Mouse (Mus musculus) embryonic facial prominence, embryonic 14.5 days (tissue): Measurements from ENCODE around the gene Svbp. TPM values are rescaled to one million over a fixed set of nuclear protein-coding genes. Genes with fewer than 3 reads are reported as not detected.

Source experiments
- ATAC-seq: fragments of 200-750 bp; cut with Nextera tagmentation; 2 replicates; pipeline ENCODE4 v1.8.0; 2017; ENCODE audit warnings: low read depth, moderate number of reproducible peaks, moderate TSS enrichment
- DNase-seq: peaks from one replicate; pipeline ENCODE4 v3.0.0-alpha.2; 2015; ENCODE audit warnings: low spot score
- H3K27ac ChIP-seq: fragments of 300-500 bp; sonication (generic); replicated peaks from 2 replicates; pipeline ENCODE4 v1.5.1; 2014; ENCODE audit warnings: low read depth, mild to moderate bottlenecking, low read length, moderate library complexity
- H3K27me3 ChIP-seq: fragments of 300-500 bp; sonication (generic); replicated peaks from 2 replicates; pipeline ENCODE4 v1.6.1; 2014; ENCODE audit warnings: low read length; ENCODE audit not compliant: control insufficient read depth, insufficient read depth
- H3K36me3 ChIP-seq: fragments of 300-500 bp; sonication (generic); 2 replicates; pipeline ENCODE4 v1.6.1; 2014; ENCODE audit warnings: low read length, mixed read lengths; ENCODE audit not compliant: control insufficient read depth, insufficient read depth
- H3K4me1 ChIP-seq: fragments of 300-500 bp; sonication (generic); 2 replicates; pipeline ENCODE4 v1.6.1; 2014; ENCODE audit warnings: antibody characterized with exemption, low read length; ENCODE audit not compliant: control insufficient read depth, insufficient read depth
- H3K4me2 ChIP-seq: fragments of 300-500 bp; sonication (generic); 2 replicates; pipeline ENCODE4 v1.6.1; 2014; ENCODE audit warnings: low read depth, mild to moderate bottlenecking, low read length, moderate library complexity, mixed read lengths
- H3K4me3 ChIP-seq: fragments of 300-500 bp; sonication (generic); 2 replicates; pipeline ENCODE4 v1.5.1; 2014; ENCODE audit warnings: low read depth, mild to moderate bottlenecking, low read length
- H3K9ac ChIP-seq: fragments of 300-500 bp; sonication (generic); 2 replicates; pipeline ENCODE4 v1.6.1; 2014; ENCODE audit warnings: low read depth, mild to moderate bottlenecking, low read length, moderate library complexity, mixed read lengths
- H3K9me3 ChIP-seq: fragments of 300-500 bp; sonication (generic); 2 replicates; pipeline ENCODE4 v1.6.1; 2016; ENCODE audit warnings: low read length; ENCODE audit not compliant: control insufficient read depth
- WGBS: fragments of 180-500 bp; shearing (Covaris S2); extraction: QIAGEN DNeasy Blood & Tissue Kit; methylation state at CpG from one replicate; pipeline ENCODE4 v1.1.7; 2014; 5-methylcytosine and 5-hydroxymethylcytosine counted together
- polyA plus RNA-seq: library from polyadenylated mRNA; unstranded; fragments of >200 nt; fragmentation: Nextera tagmentation; extraction: Ambion mirVana; gene quantifications from 2 replicates; pipeline ENCODE4 v1.2.1, GENCODE M21; 2014

Svbp gene
- polyA plus RNA-seq, 1 experiment from 2014 or later = 243 TPM

- Histone ChIP-seq H3K27me3 (no peaks in the 10 kb centered on the region), H3K36me3 (peaks cover 30% of the 10 kb centered on the region), H3K4me3 (peak overlapping the region; percentile 82), H3K9ac (peak overlapping the region; percentile 85), H3K27ac (peak overlapping the region; percentile 89), H3K4me1 (peaks cover 6% of the 10 kb centered on the region), H3K4me2 (peak overlapping the region; percentile 78), H3K9me3 (no peaks in the 10 kb centered on the region)
- ATAC-seq = no peak
- DNase-seq = no peak
- 5% methylated on average over 18 of the region's 18 CpGs for WGBS
These were observed 645 bp downstream of the Svbp start for GRCm38 (mm10) chr4:119195582-119196320.

DNA sequence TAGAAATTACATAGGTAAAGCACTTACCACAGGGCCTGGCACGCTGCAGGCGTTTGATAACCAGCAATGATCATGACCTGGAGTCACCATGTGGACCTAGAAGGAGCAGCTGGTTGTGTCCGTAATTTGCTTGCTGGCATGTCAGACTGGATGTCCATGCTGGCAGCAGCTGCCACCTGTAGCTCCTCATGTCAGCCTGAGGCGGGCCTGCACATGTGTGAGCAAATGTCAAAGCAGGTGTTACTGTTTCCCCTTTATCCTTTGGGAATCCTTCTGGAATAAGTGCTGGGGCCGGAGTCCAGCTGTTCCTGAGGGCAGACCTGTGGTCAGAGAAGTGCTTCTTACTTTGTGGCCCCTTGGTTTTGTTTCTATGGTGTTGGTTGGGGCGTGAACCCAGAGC, 3.0 kb downstream of the Svbp start:
- no peaks in the 10 kb centered on the region for H3K27me3 ChIP-seq
- H3K4me3 ChIP-seq = no peak overlapping the region
- H3K27ac ChIP-seq = no peak overlapping the region
- peaks cover 6% of the 10 kb centered on the region for H3K4me1 ChIP-seq
- no peak overlapping the region for H3K4me2 ChIP-seq
- no peaks in the 10 kb centered on the region for H3K9me3 ChIP-seq
- no peak for ATAC-seq
- peak; percentile 67 for DNase-seq
- H3K36me3 ChIP-seq = peaks cover 42% of the 10 kb centered on the region
- 77% methylated on average over 6 of the region's 6 CpGs for WGBS
- H3K9ac ChIP-seq = no peak overlapping the region

DNA sequence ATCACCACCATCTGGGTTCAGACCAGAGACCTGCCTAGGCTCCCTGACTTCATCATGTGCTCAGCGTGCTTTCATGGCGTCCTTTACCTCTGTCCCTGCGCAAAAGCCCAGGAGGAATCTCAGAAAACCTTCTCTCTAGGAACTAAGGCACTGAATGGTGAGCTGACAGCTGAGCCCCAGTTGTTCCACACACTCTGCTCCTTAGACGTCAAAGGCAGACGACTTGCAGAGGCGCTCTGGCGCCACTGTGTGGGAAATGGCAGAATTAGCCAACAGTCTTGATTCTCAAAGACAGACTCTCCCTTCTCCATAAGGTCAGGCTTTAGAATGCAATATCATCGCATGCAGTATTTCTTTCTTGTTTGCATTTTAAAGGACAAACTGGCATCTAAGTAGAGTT, 9.6 kb downstream of the Svbp start:
- H3K4me3 ChIP-seq = no peak overlapping the region
- ATAC-seq (peak; percentile 72), DNase-seq (peak; percentile 90)
- H3K9ac ChIP-seq = no peak overlapping the region
- H3K36me3 ChIP-seq = peaks cover 19% of the 10 kb centered on the region
- no peaks in the 10 kb centered on the region for H3K9me3 ChIP-seq
- WGBS = 16% methylated on average over 8 of the region's 8 CpGs
- no peaks in the 10 kb centered on the region for H3K27me3 ChIP-seq
- H3K27ac ChIP-seq = no peak overlapping the region
- H3K4me2 ChIP-seq = no peak overlapping the region
- H3K4me1 ChIP-seq = no peaks in the 10 kb centered on the region

GRCm38 (mm10) chr4:119216667-119217066, 21.6 kb downstream of the Svbp start:
- Histone ChIP-seq H3K36me3 (no peaks in the 10 kb centered on the region), H3K4me3 (no peak overlapping the region), H3K9ac (no peak overlapping the region), H3K9me3 (no peaks in the 10 kb centered on the region), H3K4me1 (no peaks in the 10 kb centered on the region), H3K27me3 (no peaks in the 10 kb centered on the region), H3K27ac (no peak overlapping the region), H3K4me2 (no peak overlapping the region)
- WGBS = 74% methylated on average over 8 of the region's 8 CpGs
- ATAC-seq = 0 out of 2 replicates have a peak, but pooled peaks have one; percentile 41
- no peak for DNase-seq

- Histone ChIP-seq H3K27me3 (no peaks in the 10 kb centered on the region), H3K27ac (no peak within 1 kb of the TSS), H3K36me3 (no peaks in the 10 kb centered on the region), H3K9ac (no peak within 1 kb of the TSS), H3K4me1 (no peaks in the 10 kb centered on the region), H3K4me2 (no peak within 1 kb of the TSS), H3K9me3 (no peaks in the 10 kb centered on the region), H3K4me3 (no peak within 1 kb of the TSS)
- 0 out of 2 replicates have a peak, but pooled peaks have one; percentile 13 for ATAC-seq
- WGBS = 13% methylated on average over 11 of the region's 11 CpGs
- DNase-seq = no peak
These were observed 23.1 kb downstream of the Svbp start, which contains the start of gene Tmem269 for GRCm38 (mm10) chr4:119218169-119218568. Gene Tmem269, minus strand, starts transcription at chr4:119218217.

GRCm38 (mm10) chr4:119223696-119224095, 28.6 kb downstream of the Svbp start:
- 88% methylated on average over 1 of the region's 1 CpGs for WGBS

DNA sequence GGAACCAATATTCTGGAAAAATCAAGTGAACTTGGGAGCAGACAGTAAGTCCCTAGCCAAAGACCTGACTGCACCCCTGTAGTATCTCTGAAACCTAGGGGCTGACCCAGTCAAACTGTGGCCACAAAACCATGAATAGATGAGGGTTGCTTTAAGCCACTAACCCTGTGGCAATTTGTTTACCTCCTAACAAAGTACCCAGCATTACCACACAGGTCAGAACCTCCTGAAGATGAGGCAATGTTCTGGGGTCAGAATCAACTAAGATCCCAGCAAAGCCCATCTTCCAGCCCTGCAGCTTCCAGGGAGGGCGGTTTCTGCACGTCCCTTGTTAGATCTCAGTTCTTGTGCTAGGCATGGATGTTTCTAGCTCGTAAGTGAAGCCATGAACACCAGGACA, 29.4 kb downstream of the Svbp start:
- no peak overlapping the region for H3K4me2 ChIP-seq
- ATAC-seq (no peak), DNase-seq (no peak)
- no peaks in the 10 kb centered on the region for H3K9me3 ChIP-seq
- H3K9ac ChIP-seq = no peak overlapping the region
- peaks cover 51% of the 10 kb centered on the region for H3K36me3 ChIP-seq
- no peaks in the 10 kb centered on the region for H3K27me3 ChIP-seq
- WGBS = 96% methylated on average over 3 of the region's 3 CpGs
- no peak overlapping the region for H3K4me3 ChIP-seq
- H3K27ac ChIP-seq = no peak overlapping the region
- no peaks in the 10 kb centered on the region for H3K4me1 ChIP-seq

More at GRCm38 (mm10) chr4:119223696-119224095, 28.6 kb downstream of the Svbp start:
- no peaks in the 10 kb centered on the region for H3K9me3 ChIP-seq
- no peak overlapping the region for H3K4me2 ChIP-seq
- no peaks in the 10 kb centered on the region for H3K4me1 ChIP-seq
- no peak overlapping the region for H3K4me3 ChIP-seq
- H3K27ac ChIP-seq = no peak overlapping the region
- peaks cover 51% of the 10 kb centered on the region for H3K36me3 ChIP-seq
- no peak overlapping the region; the same call in 1 of the 2 replicates for H3K9ac ChIP-seq
- DNase-seq = peak; percentile 32
- no peaks in the 10 kb centered on the region for H3K27me3 ChIP-seq
- no peak for ATAC-seq

GRCm38 (mm10) chr4:119225719-119226118, 30.6 kb downstream of the Svbp start:
- WGBS = 91% methylated on average over 9 of the region's 9 CpGs

GRCm38 (mm10) chr4:119226751-119227150, 31.6 kb downstream of the Svbp start:
- Histone ChIP-seq H3K4me3 (no peak overlapping the region), H3K27me3 (no peaks in the 10 kb centered on the region), H3K9ac (no peak overlapping the region), H3K9me3 (no peaks in the 10 kb centered on the region), H3K27ac (no peak overlapping the region), H3K4me1 (peaks cover 5% of the 10 kb centered on the region), H3K36me3 (peaks cover 51% of the 10 kb centered on the region), H3K4me2 (no peak overlapping the region)
- 90% methylated on average over 11 of the region's 11 CpGs for WGBS
- ATAC-seq = no peak
- DNase-seq = no peak

More at GRCm38 (mm10) chr4:119225719-119226118, 30.6 kb downstream of the Svbp start:
- DNase-seq (no peak), ATAC-seq (no peak)
- H3K27me3 ChIP-seq = no peaks in the 10 kb centered on the region
- H3K4me3 ChIP-seq = no peak overlapping the region
- H3K36me3 ChIP-seq = peaks cover 51% of the 10 kb centered on the region
- H3K27ac ChIP-seq = no peak overlapping the region
- H3K9ac ChIP-seq = no peak overlapping the region
- H3K4me1 ChIP-seq = no peaks in the 10 kb centered on the region
- no peak overlapping the region for H3K4me2 ChIP-seq
- no peaks in the 10 kb centered on the region for H3K9me3 ChIP-seq
